Mouse (Mus musculus): ENCODE measurements around the gene Lrriq3. TPM values are rescaled to one million over a fixed set of nuclear protein-coding genes. Genes with fewer than 3 reads are reported as not detected.
A peak's percentile ranks its signal among the peaks of the same experiment; 100 is the strongest.

The Lrriq3 gene
- total and polyA plus RNA-seq, 2 experiments from 2014 or later, result 0.42 to 1.1 TPM

- no peak overlapping the region for H3K9ac ChIP-seq (replicated peaks; ENCODE audit: low read length)
- H3K4me2 ChIP-seq (ENCODE audit: low read depth, low read length), result no peak overlapping the region
- DNase-seq (ENCODE audit: low spot score) (no peak), ATAC-seq (no peak)
- no peaks in the 10 kb centered on the region for H3K36me3 ChIP-seq (ENCODE audit: insufficient read depth, low read length)
- no peaks in the 10 kb centered on the region for H3K9me3 ChIP-seq (ENCODE audit: low read length)
- TF ChIP-seq CTCF (IDR thresholded peaks at IDR 0.05; ENCODE audit: low read depth), result no peak
- H3K27ac ChIP-seq, result no peak overlapping the region
- no peak overlapping the region for H3K4me3 ChIP-seq (ENCODE audit: low read length)
- no peaks in the 10 kb centered on the region for H3K4me1 ChIP-seq (ENCODE audit: insufficient read depth, low read length)
- H3K27me3 ChIP-seq (ENCODE audit: insufficient read depth, low read length), result no peaks in the 10 kb centered on the region
- 85% methylated on average over 6 of the region's 6 CpGs for WGBS
Observed at GRCm38 (mm10) chr3:155058800-155059448, 34.3 kb upstream of the Lrriq3 start.

- H3K9me3 ChIP-seq (ENCODE audit: low read length), result no peaks in the 10 kb centered on the region
- H3K4me3 ChIP-seq (ENCODE audit: low read length), result no peak overlapping the region
- no peak overlapping the region for H3K27ac ChIP-seq
- H3K4me2 ChIP-seq (ENCODE audit: low read depth, low read length), result no peak overlapping the region
- no peaks in the 10 kb centered on the region for H3K4me1 ChIP-seq (ENCODE audit: insufficient read depth, low read length)
- DNase-seq (ENCODE audit: low spot score), result no peak
- TF ChIP-seq CTCF (IDR thresholded peaks at IDR 0.05; ENCODE audit: low read depth), result no peak
- no peaks in the 10 kb centered on the region for H3K27me3 ChIP-seq (ENCODE audit: insufficient read depth, low read length)
- H3K9ac ChIP-seq (replicated peaks; ENCODE audit: low read length), result no peak overlapping the region
- no peaks in the 10 kb centered on the region for H3K36me3 ChIP-seq (ENCODE audit: insufficient read depth, low read length)
- ATAC-seq, result no peak
Observed at GRCm38 (mm10) chr3:155059449-155059822, 33.8 kb upstream of the Lrriq3 start.

- Histone ChIP-seq H3K9me3 (ENCODE audit: low read length) (no peaks in the 10 kb centered on the region), H3K9ac (replicated peaks; ENCODE audit: low read length) (no peak overlapping the region), H3K27ac (no peak overlapping the region), H3K4me3 (ENCODE audit: low read length) (no peak overlapping the region), H3K4me1 (ENCODE audit: insufficient read depth, low read length) (no peaks in the 10 kb centered on the region), H3K27me3 (ENCODE audit: insufficient read depth, low read length) (no peaks in the 10 kb centered on the region), H3K36me3 (ENCODE audit: insufficient read depth, low read length) (no peaks in the 10 kb centered on the region), H3K4me2 (ENCODE audit: low read depth, low read length) (no peak overlapping the region)
- no peak for ATAC-seq
- WGBS, result 84% methylated on average over 4 of the region's 4 CpGs
- TF ChIP-seq CTCF (IDR thresholded peaks at IDR 0.05; ENCODE audit: low read depth), result no peak
- DNase-seq (ENCODE audit: low spot score), result no peak
Observed at GRCm38 (mm10) chr3:155077908-155078307, 15.3 kb upstream of the Lrriq3 start.

- TF ChIP-seq CTCF (IDR thresholded peaks at IDR 0.05; ENCODE audit: low read depth), result no peak
- no peaks in the 10 kb centered on the region for H3K9me3 ChIP-seq (ENCODE audit: low read length)
- WGBS, result 98% methylated on average over 6 of the region's 6 CpGs
- peaks cover 8% of the 10 kb centered on the region for H3K36me3 ChIP-seq (ENCODE audit: insufficient read depth, low read length)
- H3K9ac ChIP-seq (replicated peaks; ENCODE audit: low read length), result no peak overlapping the region
- H3K27ac ChIP-seq, result no peak overlapping the region
- H3K4me1 ChIP-seq (ENCODE audit: insufficient read depth, low read length), result peaks cover 5% of the 10 kb centered on the region; the same call in 1 of the 2 replicates
- no peak for ATAC-seq
- no peaks in the 10 kb centered on the region for H3K27me3 ChIP-seq (ENCODE audit: insufficient read depth, low read length)
- H3K4me3 ChIP-seq (ENCODE audit: low read length), result peak overlapping the region; percentile 69
- peak overlapping the region; percentile 83 for H3K4me2 ChIP-seq (ENCODE audit: low read depth, low read length)
- no peak for DNase-seq (ENCODE audit: low spot score)
Observed at GRCm38 (mm10) chr3:155092081-155092480, 1.2 kb upstream of the Lrriq3 start.

- no peaks in the 10 kb centered on the region for H3K36me3 ChIP-seq (ENCODE audit: insufficient read depth, low read length)
- no peak for ATAC-seq
- DNase-seq (ENCODE audit: low spot score), result no peak
- TF ChIP-seq CTCF (IDR thresholded peaks at IDR 0.05; ENCODE audit: low read depth), result no peak
- H3K9me3 ChIP-seq (ENCODE audit: low read length), result no peaks in the 10 kb centered on the region
- no peak overlapping the region for H3K4me2 ChIP-seq (ENCODE audit: low read depth, low read length)
- H3K27ac ChIP-seq, result no peak overlapping the region
- 89% methylated on average over 1 of the region's 1 CpGs for WGBS
- H3K27me3 ChIP-seq (ENCODE audit: insufficient read depth, low read length), result no peaks in the 10 kb centered on the region
- H3K4me3 ChIP-seq (ENCODE audit: low read length), result no peak overlapping the region
- H3K4me1 ChIP-seq (ENCODE audit: insufficient read depth, low read length), result no peaks in the 10 kb centered on the region
- H3K9ac ChIP-seq (replicated peaks; ENCODE audit: low read length), result no peak overlapping the region
Observed at GRCm38 (mm10) chr3:155099266-155099665, 6.0 kb downstream of the Lrriq3 start.

GRCm38 (mm10) chr3:155105957-155106356, 12.7 kb downstream of the Lrriq3 start:
- H3K36me3 ChIP-seq (ENCODE audit: insufficient read depth, low read length), result no peaks in the 10 kb centered on the region
- H3K4me1 ChIP-seq (ENCODE audit: insufficient read depth, low read length), result no peaks in the 10 kb centered on the region
- H3K27ac ChIP-seq, result no peak overlapping the region
- no peak overlapping the region for H3K4me3 ChIP-seq (ENCODE audit: low read length)
- DNase-seq (ENCODE audit: low spot score), result no peak
- no peak for TF ChIP-seq CTCF (IDR thresholded peaks at IDR 0.05; ENCODE audit: low read depth)
- 83% methylated on average over 1 of the region's 1 CpGs for WGBS
- H3K9ac ChIP-seq (replicated peaks; ENCODE audit: low read length), result no peak overlapping the region
- H3K9me3 ChIP-seq (ENCODE audit: low read length), result no peaks in the 10 kb centered on the region
- no peaks in the 10 kb centered on the region for H3K27me3 ChIP-seq (ENCODE audit: insufficient read depth, low read length)
- H3K4me2 ChIP-seq (ENCODE audit: low read depth, low read length), result no peak overlapping the region
- no peak for ATAC-seq

GRCm38 (mm10) chr3:155137737-155138136, 44.5 kb downstream of the Lrriq3 start:
- ATAC-seq, result no peak
- WGBS, result 82% methylated on average over 5 of the region's 5 CpGs
- no peak for DNase-seq (ENCODE audit: low spot score)
- Histone ChIP-seq H3K27ac (no peak overlapping the region), H3K4me2 (ENCODE audit: low read depth, low read length) (no peak overlapping the region), H3K36me3 (ENCODE audit: insufficient read depth, low read length) (no peaks in the 10 kb centered on the region), H3K4me3 (ENCODE audit: low read length) (no peak overlapping the region), H3K9ac (replicated peaks; ENCODE audit: low read length) (no peak overlapping the region), H3K4me1 (ENCODE audit: insufficient read depth, low read length) (no peaks in the 10 kb centered on the region), H3K9me3 (ENCODE audit: low read length) (no peaks in the 10 kb centered on the region), H3K27me3 (ENCODE audit: insufficient read depth, low read length) (no peaks in the 10 kb centered on the region)
- no peak for TF ChIP-seq CTCF (IDR thresholded peaks at IDR 0.05; ENCODE audit: low read depth)
